Mouse (Mus musculus) bone marrow macrophage, adult 2 months (primary cell): Measurements from ENCODE around the gene Slc1a6.

ENCODE experiments used
- CTCF ChIP-seq: IDR thresholded peaks from 2 replicates; pipeline ENCODE4 v1.5.1; 2012; ENCODE audit warnings: low read depth, mild to moderate bottlenecking, low read length, moderate library complexity
- POLR2A ChIP-seq: IDR thresholded peaks from 2 replicates; pipeline ENCODE4 v1.6.1; 2012; ENCODE audit warnings: mild to moderate bottlenecking, low read depth, low read length, borderline replicate concordance

- TF ChIP-seq POLR2A, result no peak
- no peak for TF ChIP-seq CTCF
These were observed 31.4 kb upstream of the Slc1a6 start for GRCm38 (mm10) chr10:78748946-78749345.
